Mouse (Mus musculus): ENCODE results near the gene Pde6d.
"Not testable (repeated sequence)": the region's sequence is repeated elsewhere in the genome, so short reads cannot be mapped to it uniquely, and the experiment has no call there.

The Pde6d gene

GRCm38 (mm10) chr1:86569292-86569860 lies 13.1 kb downstream of the Pde6d start:
- no peak for DNase-seq (ENCODE audit: low spot score)

GRCm38 (mm10) chr1:86568409-86568808 lies 14.0 kb downstream of the Pde6d start:
- no peak for DNase-seq (ENCODE audit: low spot score)

- no peak for DNase-seq (ENCODE audit: low spot score)
These were observed 19.8 kb downstream of the Pde6d start for GRCm38 (mm10) chr1:86562663-86563062.

GRCm38 (mm10) chr1:86559232-86559631 lies 23.2 kb downstream of the Pde6d start:
- no peak for DNase-seq (ENCODE audit: low spot score)

GRCm38 (mm10) chr1:86557872-86558271 lies 24.6 kb downstream of the Pde6d start:
- DNase-seq (ENCODE audit: low spot score) = no peak

GRCm38 (mm10) chr1:86555665-86556064 lies 26.8 kb downstream of the Pde6d start:
- no peak for DNase-seq (ENCODE audit: low spot score)

- no peak for DNase-seq (ENCODE audit: low spot score)
These were observed 30.6 kb downstream of the Pde6d start for GRCm38 (mm10) chr1:86551877-86552276.

GRCm38 (mm10) chr1:86551299-86551698 lies 31.1 kb downstream of the Pde6d start:
- no peak for DNase-seq (ENCODE audit: low spot score)

- no peak for DNase-seq (ENCODE audit: low spot score)
These were observed 35.6 kb downstream of the Pde6d start for GRCm38 (mm10) chr1:86546797-86547196.

GRCm38 (mm10) chr1:86542584-86542983 lies 39.8 kb downstream of the Pde6d start:
- no peak for DNase-seq (ENCODE audit: low spot score)

- not testable (repeated sequence) for DNase-seq (ENCODE audit: low spot score)
These were observed 42.8 kb downstream of the Pde6d start for GRCm38 (mm10) chr1:86539583-86539982.

- no peak for DNase-seq (ENCODE audit: low spot score)
These were observed 44.0 kb downstream of the Pde6d start for GRCm38 (mm10) chr1:86538383-86538782.

GRCm38 (mm10) chr1:86533411-86534130 lies 48.9 kb downstream of the Pde6d start:
- no peak for DNase-seq (ENCODE audit: low spot score)

- DNase-seq (ENCODE audit: low spot score) = peak; percentile 83
These were observed 49.9 kb downstream of the Pde6d start for GRCm38 (mm10) chr1:86532362-86533051.

GRCm38 (mm10) chr1:86531547-86532321 lies 50.7 kb downstream of the Pde6d start:
- DNase-seq (ENCODE audit: low spot score) = no peak

GRCm38 (mm10) chr1:86530871-86531546 lies 51.4 kb downstream of the Pde6d start:
- no peak for DNase-seq (ENCODE audit: low spot score)

- DNase-seq (ENCODE audit: low spot score) = no peak
These were observed 52.8 kb downstream of the Pde6d start for GRCm38 (mm10) chr1:86529590-86529989.

- DNase-seq (ENCODE audit: low spot score) = no peak
These were observed 53.8 kb downstream of the Pde6d start for GRCm38 (mm10) chr1:86528571-86529180.

- peak; percentile 64 for DNase-seq (ENCODE audit: low spot score)
These were observed 54.6 kb downstream of the Pde6d start for GRCm38 (mm10) chr1:86527599-86528486.
